Mouse (Mus musculus) right cerebral cortex, postnatal 10 days (tissue): ENCODE data around the gene Dnajb8.
A peak's percentile ranks its signal among the peaks of the same experiment; 100 is the strongest.

ENCODE experiments used
- DNase-seq, 2 experiments: peaks; one replicate each; pipeline ENCODE4 v3.0.0; 2021; ENCODE audit warnings: low spot score in 2 of 2

The Dnajb8 gene

DNA sequence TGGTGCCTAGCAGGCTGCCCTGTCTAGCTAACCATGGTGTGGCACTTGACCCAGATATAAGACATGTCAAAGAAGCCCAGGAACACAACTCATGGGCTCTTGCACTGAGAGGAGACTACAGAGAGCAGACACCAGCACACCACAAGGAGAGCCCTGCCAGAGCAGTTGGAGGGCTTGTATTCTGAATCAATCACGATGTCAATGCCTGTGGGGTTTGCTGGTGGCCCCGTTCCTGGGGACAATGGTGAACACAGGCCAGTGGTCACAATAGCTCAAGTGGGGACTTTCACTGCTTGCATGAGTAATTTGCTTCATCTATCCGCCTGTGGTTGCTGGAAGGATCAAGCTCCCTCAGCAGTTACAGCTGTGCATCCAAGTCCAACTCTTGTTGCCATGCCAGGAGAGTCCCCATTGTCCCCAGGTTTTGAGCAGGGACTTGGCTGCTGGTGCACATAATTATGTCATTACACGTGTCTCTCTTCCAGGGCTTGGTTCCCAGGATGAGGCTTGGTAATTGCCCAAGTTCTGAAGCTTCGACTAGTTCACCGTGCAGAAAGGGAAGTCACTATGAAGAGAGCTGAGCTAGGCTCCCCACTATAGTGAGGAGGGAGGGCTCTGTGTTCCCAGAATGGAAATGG is 68.2 kb downstream of the Dnajb8 start:
- peak; percentile 79 to 88 for DNase-seq

DNA sequence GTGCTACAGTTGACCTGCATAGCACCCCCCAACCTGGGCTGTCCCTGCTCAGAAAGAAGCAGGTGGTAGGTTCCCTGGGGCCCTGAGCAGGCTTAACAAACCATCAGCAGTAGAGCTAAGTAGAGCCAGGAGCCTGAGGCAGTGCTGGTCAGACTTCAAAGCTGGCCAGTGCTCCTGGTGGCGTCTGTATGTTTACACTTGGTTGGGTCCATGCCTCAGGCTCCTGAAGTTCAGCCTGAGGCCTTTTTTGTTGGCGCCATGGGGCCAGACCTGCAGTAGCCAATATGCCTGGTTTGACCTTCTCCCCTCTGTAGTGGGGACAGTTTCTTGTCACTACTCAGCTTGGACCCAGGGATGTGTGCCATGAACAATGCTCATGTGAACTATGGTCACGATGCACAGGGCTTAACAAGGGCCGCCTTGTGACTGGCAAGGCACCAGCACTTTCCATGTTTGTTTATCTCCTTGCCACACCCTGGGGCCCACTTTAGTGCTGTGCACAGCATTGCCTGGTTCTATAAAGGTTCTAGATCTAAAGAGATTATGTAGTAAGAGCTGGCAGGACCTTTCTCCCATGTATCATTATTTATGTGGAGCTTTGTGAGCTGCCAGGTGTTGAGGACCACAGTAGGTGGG is 70.3 kb downstream of the Dnajb8 start:
- no peak for DNase-seq

DNA sequence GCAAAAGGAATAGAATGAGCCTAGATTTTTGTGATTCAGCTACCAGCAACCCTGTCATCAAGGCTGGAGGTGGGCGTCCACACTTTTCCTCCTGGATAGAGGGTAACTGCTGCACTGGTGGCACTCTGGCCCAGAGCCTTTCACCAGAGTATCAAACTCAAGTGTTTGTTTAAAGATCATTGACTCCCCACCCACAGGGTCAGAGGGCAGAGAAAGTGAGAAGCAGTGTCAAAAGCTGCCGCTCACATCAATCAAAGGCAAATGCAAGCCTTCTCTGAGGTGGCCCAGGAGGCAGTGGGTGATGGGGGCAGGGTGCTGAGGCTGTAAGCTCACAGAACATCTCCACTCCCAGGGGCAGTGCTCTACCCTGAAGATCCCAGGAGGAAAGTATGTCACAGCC is 77.4 kb downstream of the Dnajb8 start:
- DNase-seq: no peak

DNA sequence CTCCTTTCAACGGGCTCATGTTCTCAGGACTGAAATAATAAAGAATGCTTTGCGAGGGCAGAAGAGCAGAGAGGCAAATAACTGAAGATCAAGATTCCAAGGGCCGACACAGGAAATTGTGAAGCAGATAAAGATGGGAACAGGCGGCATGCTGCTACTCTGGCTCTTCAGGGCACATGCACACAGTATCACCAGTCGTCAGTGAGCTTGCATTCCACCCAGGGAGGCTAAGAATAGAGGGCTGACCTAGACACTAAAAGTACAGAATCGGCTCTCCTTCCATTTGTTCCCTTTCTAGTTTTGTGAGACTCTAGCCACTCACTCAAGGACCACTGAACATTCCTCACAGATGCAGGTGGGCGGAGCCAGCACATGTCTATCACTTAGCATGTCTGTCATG is 79.2 kb downstream of the Dnajb8 start:
- DNase-seq: no peak
